Mouse (Mus musculus) liver, adult 2 months (tissue): ENCODE results near the gene Vav1.

Experiments used
- CTCF ChIP-seq: fragments of 200-500 bp; IDR thresholded peaks from 2 replicates; pipeline ENCODE4 v1.5.1; 2011; ENCODE audit warnings: low read depth, low read length, control low read depth
- POLR2A ChIP-seq: fragments of 200-500 bp; IDR thresholded peaks from 2 replicates; pipeline ENCODE4 v1.6.1; 2011; ENCODE audit warnings: low read length, control low read depth; ENCODE audit not compliant: insufficient read depth; ENCODE audit errors: extremely low read depth

DNA sequence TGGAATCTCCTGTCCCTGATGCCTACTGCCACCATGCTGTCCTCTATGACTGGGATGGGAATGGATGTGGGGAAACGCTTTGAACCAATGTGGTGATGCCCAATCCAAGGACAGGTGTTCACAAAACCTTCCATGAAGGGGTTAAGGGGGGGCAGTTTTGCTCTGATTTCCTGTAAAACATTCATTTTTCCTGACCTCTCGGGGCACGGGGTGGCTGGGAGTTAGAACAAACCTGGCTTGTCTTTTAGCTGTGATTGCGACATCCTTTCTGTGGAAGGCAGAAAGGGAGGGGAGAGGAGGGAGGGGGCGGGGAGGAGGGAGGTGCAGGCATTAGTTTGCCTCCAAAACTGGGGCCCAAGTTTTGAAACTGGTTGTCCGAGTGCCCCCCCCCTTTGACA is 48.2 kb upstream of the Vav1 start:
- no peak for TF ChIP-seq POLR2A
- no peak for TF ChIP-seq CTCF
